Mouse (Mus musculus) embryonic stem cell, embryonic (primary cell): ENCODE data around the gene Igsf8.

Experiments used
- CTCF ChIA-PET, 4 experiments: fragments of 300-600 bp in 2 of 4; fragments of 350-600 bp in 2 of 4; sonication (Branson Sonifier 250); formaldehyde crosslinking; loops; one replicate each; lab custom pipeline; 2022; ENCODE audit warnings: inconsistent platforms in 2 of 4; lab: Charles Lee
- POLR2A ChIA-PET, 4 experiments: fragments of 300-600 bp in 2 of 4; fragments of 350-600 bp in 2 of 4; sonication (Branson Sonifier 250); formaldehyde crosslinking; loops; one replicate each; lab custom pipeline; 2022; ENCODE audit warnings: antibody characterized with exemption in 4 of 4, inconsistent platforms in 1 of 4; lab: Charles Lee

The Igsf8 gene

DNA sequence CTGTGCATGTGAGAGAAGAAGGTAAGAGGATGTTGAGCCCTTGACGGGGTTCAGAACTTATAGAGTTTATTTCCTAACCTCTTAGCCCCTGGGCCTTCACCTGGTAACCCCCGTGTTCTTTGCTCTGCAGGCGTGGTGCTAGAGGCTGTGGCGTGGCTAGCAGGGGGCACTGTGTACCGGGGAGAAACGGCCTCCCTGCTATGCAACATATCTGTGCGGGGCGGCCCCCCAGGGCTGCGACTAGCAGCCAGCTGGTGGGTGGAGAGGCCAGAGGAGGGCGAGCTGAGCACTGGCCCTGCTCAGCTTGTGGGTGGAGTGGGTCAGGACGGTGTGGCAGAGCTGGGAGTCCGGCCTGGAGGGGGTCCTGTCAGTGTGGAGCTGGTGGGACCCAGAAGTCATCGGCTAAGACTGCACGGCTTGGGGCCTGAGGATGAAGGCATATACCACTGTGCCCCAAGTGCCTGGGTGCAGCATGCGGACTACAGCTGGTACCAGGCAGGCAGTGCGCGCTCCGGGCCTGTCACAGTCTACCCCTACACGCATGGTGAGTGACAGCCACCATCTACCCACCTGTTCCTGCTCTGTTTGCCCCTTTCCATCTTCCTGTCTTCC lies 57.1 kb downstream of the Igsf8 start:
- ChIA-PET CTCF (interaction anchor here in 2 of 4 experiments (0.7 to 1.1 kb wide), 3 partner anchors 9 to 174 kb away, joined by 3 read pairs; no protein-coding TSS in a partner anchor), POLR2A (no interaction called here)

- ChIA-PET CTCF (interaction anchor here in 2 of 4 experiments (0.7 to 1.2 kb wide), 5 partner anchors 8 to 190 kb away, joined by 3 to 4 read pairs (median 3); no protein-coding TSS in a partner anchor), POLR2A (interaction anchor here in 1 of 4 experiments (1.1 to 1.5 kb wide), 2 partner anchors 170 to 172 kb away, joined by 3 to 4 read pairs; partner anchors contain the start of gene Dcaf8)
These were observed 57.9 kb downstream of the Igsf8 start for GRCm38 (mm10) chr1:172319346-172319745.

GRCm38 (mm10) chr1:172319921-172320411 lies 58.5 kb downstream of the Igsf8 start:
- ChIA-PET POLR2A (interaction anchor here in 1 of 4 experiments (0.5 to 1.5 kb wide), 3 partner anchors 171 to 217 kb away, joined by 3 to 4 read pairs (median 3); partner anchors contain the start of gene Dcaf8), CTCF (interaction anchor here in 3 of 4 experiments (0.7 to 1.2 kb wide), 6 partner anchors 8 to 200 kb away, joined by 3 to 4 read pairs (median 3); no protein-coding TSS in a partner anchor)

GRCm38 (mm10) chr1:172322725-172323124 lies 61.3 kb downstream of the Igsf8 start:
- CTCF ChIA-PET = interaction anchor here (0.5 to 4.4 kb wide), 13 partner anchors 8 to 497 kb away, joined by 3 to 25 read pairs (median 5); no protein-coding TSS in a partner anchor

DNA sequence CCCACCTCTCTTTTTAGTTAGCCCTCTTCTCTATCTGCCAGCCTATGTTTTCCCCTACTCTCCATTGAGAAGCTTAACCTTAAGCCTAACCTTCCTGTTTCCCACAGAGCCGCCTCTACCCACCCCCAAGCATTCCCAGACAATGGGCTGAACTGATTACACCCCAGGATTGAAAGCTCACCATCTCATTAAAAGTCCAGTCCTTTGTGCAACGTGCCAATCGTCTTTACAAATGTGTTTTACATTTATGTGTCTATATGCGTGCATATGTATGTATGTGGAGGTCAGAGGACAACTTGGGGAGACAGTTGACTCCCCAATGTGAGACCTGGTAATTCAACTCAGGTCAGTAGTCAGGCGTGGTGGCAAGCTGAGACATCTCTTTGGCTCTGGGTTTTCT lies 61.9 kb downstream of the Igsf8 start:
- CTCF ChIA-PET = interaction anchor here in 3 of 4 experiments (0.6 to 4.4 kb wide), 12 partner anchors 9 to 292 kb away, joined by 3 to 25 read pairs (median 4); no protein-coding TSS in a partner anchor

More at GRCm38 (mm10) chr1:172322725-172323124, 61.3 kb downstream of the Igsf8 start:
- POLR2A ChIA-PET = interaction anchor here in 3 of 4 experiments (0.5 to 3.3 kb wide), 12 partner anchors 8 to 208 kb away, joined by 3 to 19 read pairs (median 3); partner anchors contain the start of gene Kcnj10 (in 1 of the 3)

GRCm38 (mm10) chr1:172323801-172324359 lies 62.4 kb downstream of the Igsf8 start:
- CTCF ChIA-PET = interaction anchor here (0.6 to 4.4 kb wide), 18 partner anchors 13 to 714 kb away, joined by 3 to 25 read pairs (median 4); no protein-coding TSS in a partner anchor
- POLR2A ChIA-PET = interaction anchor here in 3 of 4 experiments (0.8 to 3.3 kb wide), 12 partner anchors 9 to 241 kb away, joined by 3 to 19 read pairs (median 4); partner anchors contain the start of genes Copa (in 1 of the 3), Kcnj10 (in 1 of the 3) and Ncstn (in 1 of the 3)

More for the DNA sequence above, 61.9 kb downstream of the Igsf8 start:
- POLR2A ChIA-PET = interaction anchor here in 3 of 4 experiments (0.5 to 3.3 kb wide), 11 partner anchors 8 to 241 kb away, joined by 3 to 19 read pairs (median 3); partner anchors contain the start of genes Copa (in 1 of the 3), Kcnj10 (in 1 of the 3) and Ncstn (in 1 of the 3)

DNA sequence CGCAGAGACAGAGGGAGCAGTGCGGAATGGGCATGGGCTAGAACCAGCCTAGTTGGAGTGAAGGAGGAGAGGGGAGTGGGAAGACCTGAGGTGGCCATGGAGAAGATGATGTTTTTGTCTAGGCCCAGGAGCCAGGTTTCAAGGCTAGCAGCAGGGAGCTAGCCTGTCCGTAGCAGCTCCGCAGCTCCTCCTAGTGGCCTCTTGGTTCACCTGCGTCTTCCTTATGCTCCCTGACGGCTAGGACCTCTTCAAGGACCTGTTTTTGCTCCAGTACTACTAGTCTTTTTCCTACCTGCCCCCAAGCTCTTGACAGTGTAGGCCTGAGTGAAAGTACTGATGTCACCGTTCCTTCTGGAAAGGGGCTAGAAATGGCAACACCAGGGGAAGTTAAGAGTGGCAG lies 63.3 kb downstream of the Igsf8 start:
- POLR2A ChIA-PET = interaction anchor here (0.6 to 3.3 kb wide), 30 partner anchors 10 to 499 kb away, joined by 3 to 19 read pairs (median 3); partner anchors contain the start of genes Dcaf8 (in 1 of the 4), Kcnj10 (in 1 of the 4), Ncstn (in 1 of the 4) and Pex19 (in 1 of the 4)
- CTCF ChIA-PET = interaction anchor here (0.5 to 4.4 kb wide), 65 partner anchors 8 to 1023 kb away, joined by 3 to 25 read pairs (median 4); partner anchors contain the start of genes Kcnj10 (in 3 of the 4), Copa (in 1 of the 4), Ncstn (in 1 of the 4) and Pea15a (in 1 of the 4)

DNA sequence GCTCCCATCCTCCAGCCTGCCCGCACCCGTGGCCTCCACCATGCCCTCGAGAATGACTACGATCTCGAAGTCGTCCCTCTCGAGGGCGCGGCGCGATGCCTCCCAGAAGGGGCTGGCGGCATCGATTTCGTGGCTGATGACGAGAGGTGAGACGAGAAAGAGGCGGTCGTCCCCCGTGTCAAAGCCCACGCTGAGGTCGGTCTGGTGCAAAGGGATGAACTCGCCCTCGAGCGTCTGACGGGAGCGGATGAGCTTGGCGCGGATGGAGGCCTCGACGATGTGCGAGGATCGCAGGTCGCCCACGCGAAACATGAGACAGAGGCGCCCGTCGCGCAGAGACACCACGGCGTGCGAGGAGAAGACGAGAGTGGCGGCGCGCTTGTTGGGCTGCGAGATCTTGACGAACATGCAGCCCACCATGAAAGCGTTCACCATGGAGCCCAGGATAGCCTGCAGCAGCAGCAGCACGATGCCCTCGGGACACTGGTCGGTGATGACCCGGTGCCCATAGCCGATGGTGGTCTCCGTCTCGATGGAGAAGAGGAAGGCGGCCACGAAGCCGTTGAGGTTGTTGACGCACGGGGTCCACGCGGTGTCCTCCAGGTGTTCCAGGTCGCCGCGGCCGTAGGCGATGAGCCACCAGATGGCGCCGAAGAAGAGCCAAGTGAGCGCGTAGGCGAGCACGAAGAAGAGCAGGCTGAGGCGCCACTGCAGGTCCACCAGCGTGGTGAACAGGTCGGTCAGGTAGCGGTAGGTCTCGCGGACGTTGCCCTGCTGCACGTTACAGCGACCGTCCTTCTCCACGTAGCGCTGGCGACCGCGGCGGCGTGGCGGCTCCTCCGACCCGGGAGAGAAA lies 64.5 kb downstream of the Igsf8 start:
- CTCF ChIA-PET = interaction anchor here in 2 of 4 experiments (0.8 to 4.4 kb wide), 27 partner anchors 8 to 500 kb away, joined by 3 to 25 read pairs (median 7); partner anchors contain the start of genes Kcnj10 (in 1 of the 2) and Pea15a (in 1 of the 2)
- POLR2A ChIA-PET = interaction anchor here in 3 of 4 experiments (0.7 to 3.3 kb wide), 14 partner anchors 10 to 377 kb away, joined by 3 to 19 read pairs (median 3); partner anchors contain the start of genes Dcaf8 (in 1 of the 3) and Pex19 (in 1 of the 3)

DNA sequence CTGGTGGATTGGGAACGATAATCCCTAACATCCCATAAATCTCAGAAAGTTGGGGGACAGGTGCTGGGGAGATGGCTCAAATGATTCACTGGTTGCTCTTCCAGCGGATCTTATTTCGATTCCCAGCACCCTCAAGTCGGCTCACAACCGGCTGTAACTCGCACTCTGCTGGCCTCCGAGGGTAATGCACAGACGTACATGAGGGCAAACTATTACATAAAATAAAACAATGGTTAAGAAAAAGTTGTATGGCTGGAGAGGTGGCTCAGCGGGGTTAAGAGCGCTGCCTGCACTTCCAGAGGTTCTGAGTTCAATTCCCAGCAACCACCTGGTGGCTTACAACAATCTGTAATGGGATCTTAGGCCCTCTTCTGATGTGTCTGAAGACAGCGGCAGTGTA lies 65.2 kb downstream of the Igsf8 start:
- ChIA-PET CTCF (interaction anchor here in 1 of 4 experiments (4.4 kb wide), 1 partner anchor 15 kb away, joined by 25 read pairs; no protein-coding TSS in a partner anchor), POLR2A (no interaction called here)

GRCm38 (mm10) chr1:172327206-172328001 lies 66.0 kb downstream of the Igsf8 start:
- ChIA-PET CTCF (no interaction called here), POLR2A (no interaction called here)

- ChIA-PET CTCF (no interaction called here), POLR2A (interaction anchor here in 1 of 4 experiments (1.1 kb wide), 1 partner anchor 13 kb away, joined by 4 read pairs; the partner anchor contains the start of gene Kcnj10)
These were observed 66.6 kb downstream of the Igsf8 start for GRCm38 (mm10) chr1:172328041-172328440.

DNA sequence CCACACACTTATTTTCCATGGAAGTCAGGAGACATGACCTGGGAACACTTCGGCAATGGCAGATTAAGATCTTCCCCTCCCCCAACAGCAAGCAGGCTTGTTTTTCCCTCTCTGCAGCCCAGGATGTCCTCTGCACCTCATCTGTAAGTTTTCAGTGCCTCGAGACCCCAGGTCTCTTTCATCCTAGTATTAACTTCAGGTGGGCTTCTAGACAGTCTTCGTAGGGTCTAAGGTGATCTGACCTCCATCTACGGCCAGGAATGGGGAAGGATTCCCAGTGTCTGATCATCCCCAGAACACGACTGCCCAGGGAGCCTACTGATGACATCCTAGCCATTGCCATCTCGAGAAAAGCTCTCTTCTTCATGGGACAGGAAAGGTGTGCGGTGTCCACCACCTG lies 67.0 kb downstream of the Igsf8 start:
- POLR2A ChIA-PET = interaction anchor here in 1 of 4 experiments (1.1 kb wide), 1 partner anchor 12 kb away, joined by 4 read pairs; the partner anchor contains the start of gene Kcnj10
- CTCF ChIA-PET = no interaction called here

GRCm38 (mm10) chr1:172329131-172329530 lies 67.7 kb downstream of the Igsf8 start, which contains the start of gene Kcnj9:
TSS of gene Kcnj9 (minus strand) at chr1:172329318.
- CTCF ChIA-PET = interaction anchor here in 1 of 4 experiments (0.6 kb wide), 1 partner anchor 27 kb away, joined by 4 read pairs; no protein-coding TSS in a partner anchor
- POLR2A ChIA-PET = interaction anchor here in 1 of 4 experiments (1.1 to 2.2 kb wide), 3 partner anchors 12 to 181 kb away, joined by 4 to 6 read pairs (median 5); partner anchors contain the start of genes Dcaf8 and Kcnj10

GRCm38 (mm10) chr1:172329616-172330015 lies 68.2 kb downstream of the Igsf8 start:
- ChIA-PET POLR2A (interaction anchor here in 1 of 4 experiments (1.8 to 2.2 kb wide), 2 partner anchors 11 to 182 kb away, joined by 5 to 6 read pairs; partner anchors contain the start of genes Dcaf8 and Kcnj10), CTCF (interaction anchor here in 1 of 4 experiments (0.7 kb wide), 1 partner anchor 11 kb away, joined by 3 read pairs; the partner anchor contains the start of gene Kcnj10)

DNA sequence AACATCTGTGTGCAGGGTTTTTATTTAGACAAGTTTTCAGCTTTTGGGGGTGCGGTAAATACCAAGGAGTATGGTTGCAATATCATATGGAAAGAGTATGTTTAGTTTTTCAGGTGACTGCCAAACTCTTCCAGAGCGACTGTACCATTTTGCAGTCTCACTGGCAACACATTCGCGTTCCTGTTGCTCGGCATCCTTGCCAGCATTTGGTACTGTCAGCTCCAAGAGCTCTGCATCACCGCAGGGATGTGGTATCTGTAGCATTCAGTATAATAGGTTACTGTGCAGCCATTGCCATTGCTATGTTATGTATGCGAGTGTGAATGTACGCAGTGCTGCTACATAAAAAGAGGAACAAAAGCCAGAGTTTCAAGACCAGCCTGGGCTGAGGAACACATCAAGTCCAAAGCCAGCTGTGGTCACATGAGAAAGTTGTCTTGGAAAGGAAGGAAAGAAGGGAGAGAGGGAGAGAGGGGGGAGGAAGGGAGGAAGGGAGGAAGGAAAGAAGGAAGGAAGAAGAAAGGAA lies 70.0 kb downstream of the Igsf8 start:
- ChIA-PET CTCF (interaction anchor here in 2 of 4 experiments (0.7 to 0.9 kb wide), 2 partner anchors 34 to 898 kb away, joined by 4 to 13 read pairs; no protein-coding TSS in a partner anchor), POLR2A (interaction anchor here in 1 of 4 experiments (0.6 to 2.2 kb wide), 5 partner anchors 9 to 257 kb away, joined by 3 to 6 read pairs (median 5); partner anchors contain the start of gene Kcnj10)
